Mouse (Mus musculus) adrenal gland (tissue): Measurements from ENCODE around the gene Btd.

Experiments
- intact Hi-C: fragments of 180-260 bp; cut with DNase I; formaldehyde crosslinking; loops from one replicate; pipeline ENCODE4 v1.15.1; 2025
- long read RNA-seq, 2 experiments: library from polyadenylated mRNA; unstranded; transcript quantifications; one replicate each; pipeline ENCODE4 v2.0.0; 2020; ENCODE audit warnings: borderline replicate concordance in 1 of 2; ENCODE audit not compliant: insufficient replicate concordance in 1 of 2

Btd gene
- long read RNA-seq, experiment 1, transcript Btd-201 (4 exons, 2,324 nt), result major isoform, 39 of 49 reads
- long read RNA-seq, experiment 1, partial matches to known transcripts, result 5 of 49 reads
- long read RNA-seq, experiment 1, other reads (novel, unspliced or antisense), result 1 of 49 reads
- long read RNA-seq, experiment 2, transcript Btd-201 (4 exons, 2,324 nt), result major isoform, 30 of 39 reads
- long read RNA-seq, experiment 2, partial matches to known transcripts, result 0 of 39 reads
- long read RNA-seq, experiment 2, other reads (novel, unspliced or antisense), result 5 of 39 reads

GRCm38 (mm10) chr14:31640890-31641505 is at the start of gene Btd, which contains the start of gene Hacl1:
Gene Btd (plus strand): TSS chr14:31641028.
Gene Hacl1 (minus strand): TSS chr14:31641286.
- intact Hi-C loops, result no loop called here

- intact Hi-C loops, result no loop called here
Observed at GRCm38 (mm10) chr14:31591243-31591642, 49.6 kb upstream of the Btd start, which contains the start of gene Colq. Gene Colq (minus strand): TSS chr14:31591343.

DNA sequence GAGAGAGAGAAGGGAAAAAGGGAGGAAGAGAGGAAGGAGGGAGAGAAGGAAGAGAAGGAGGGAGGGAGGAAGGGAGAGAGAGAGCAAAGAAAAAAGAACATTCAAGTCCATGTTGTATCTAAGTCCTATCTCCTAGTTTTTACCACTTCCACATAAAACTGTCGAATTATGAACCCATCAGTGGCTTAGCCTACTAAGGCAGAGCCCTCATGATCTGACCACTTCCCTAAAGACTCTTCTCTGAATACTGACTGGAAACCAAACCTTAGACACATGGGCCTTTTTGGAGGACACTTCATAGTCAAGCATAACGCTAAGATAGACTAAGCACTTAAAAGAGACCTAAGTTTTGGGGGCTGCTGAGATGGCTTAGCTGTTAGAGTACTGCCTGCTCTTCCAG is 47.8 kb upstream of the Btd start:
- intact Hi-C loops, result no loop called here

- intact Hi-C loops, result no loop called here
Observed at GRCm38 (mm10) chr14:31594693-31595092, 46.1 kb upstream of the Btd start.

GRCm38 (mm10) chr14:31596408-31596807 is 44.4 kb upstream of the Btd start:
- intact Hi-C loops, result no loop called here

GRCm38 (mm10) chr14:31597446-31597845 is 43.4 kb upstream of the Btd start:
- intact Hi-C loops, result no loop called here

DNA sequence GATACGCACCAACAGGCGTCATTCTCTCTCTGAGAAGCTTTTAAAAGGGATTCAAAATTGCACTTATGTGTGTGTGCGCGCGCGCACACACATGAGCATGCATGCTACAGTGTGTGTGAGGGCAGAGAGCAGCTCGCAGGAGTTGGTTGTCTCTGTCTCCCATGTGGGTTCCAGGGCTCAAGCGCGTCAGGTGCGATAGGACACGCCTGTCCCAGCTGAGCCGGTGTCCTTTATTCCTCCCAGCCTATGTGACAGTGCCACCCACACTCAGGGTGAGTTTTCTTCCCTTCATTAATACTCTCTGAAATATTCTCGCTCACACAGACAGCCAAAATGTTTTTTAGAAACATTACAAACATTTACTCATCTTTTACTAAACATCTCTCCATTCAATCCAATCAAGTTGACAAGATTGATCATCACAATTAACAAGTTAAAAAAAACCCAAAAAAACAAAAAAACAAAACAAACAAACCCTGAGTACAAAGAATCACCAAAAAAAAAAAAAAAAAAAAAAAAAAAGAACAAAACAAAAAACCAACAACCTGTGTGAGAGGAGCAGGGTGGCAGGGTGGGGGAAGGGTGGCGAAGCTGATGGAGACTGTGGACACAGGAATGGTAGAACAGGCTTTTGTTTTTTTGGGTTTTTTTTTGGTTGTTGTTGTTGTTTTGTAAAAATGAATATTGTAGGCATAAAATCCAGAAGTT is 38.8 kb upstream of the Btd start:
- intact Hi-C loops, result loop anchor here (2.0 to 10.0 kb wide), 2 partner anchors 83 to 247 kb away; no protein-coding TSS in a partner anchor

DNA sequence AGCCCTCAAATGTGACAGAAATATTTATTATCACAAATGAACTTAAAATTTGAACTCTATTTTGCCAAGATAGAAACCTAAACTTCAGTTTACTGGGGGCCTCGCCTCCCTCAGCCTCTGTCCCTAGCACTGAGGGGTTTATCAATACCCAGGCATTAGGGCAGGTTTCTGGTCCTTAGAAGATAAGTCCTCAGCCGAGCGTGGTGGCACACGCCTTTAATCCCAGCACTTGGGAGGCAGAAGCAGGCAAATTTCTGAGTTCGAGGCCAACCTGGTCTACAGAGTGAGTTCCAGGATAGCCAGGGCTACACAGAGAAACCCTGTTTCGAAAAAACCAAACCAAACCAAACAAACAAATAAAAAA is 38.2 kb upstream of the Btd start:
- intact Hi-C loops, result loop anchor here (10.0 kb wide), 1 partner anchor 248 kb away; no protein-coding TSS in a partner anchor

DNA sequence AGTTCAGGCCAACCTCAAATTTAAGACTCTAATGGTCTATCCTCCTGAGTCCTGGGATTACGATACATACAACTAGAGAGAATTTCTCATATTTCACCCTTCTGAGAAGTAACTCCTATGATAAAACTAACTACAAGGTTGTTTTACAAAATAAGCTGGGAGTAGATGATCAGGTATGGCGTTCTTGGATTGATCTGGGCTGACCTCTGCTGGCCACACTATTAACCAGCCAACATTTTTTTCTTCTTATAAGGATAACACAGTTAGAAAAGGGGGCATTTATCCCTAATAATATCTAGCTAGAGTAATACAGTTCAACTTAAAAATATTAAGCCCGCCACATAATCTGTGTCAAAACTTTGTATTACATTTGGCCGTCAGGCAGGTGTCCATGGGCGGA is 35.9 kb upstream of the Btd start:
- intact Hi-C loops, result loop anchor here (10.0 kb wide), 1 partner anchor 250 kb away; no protein-coding TSS in a partner anchor

DNA sequence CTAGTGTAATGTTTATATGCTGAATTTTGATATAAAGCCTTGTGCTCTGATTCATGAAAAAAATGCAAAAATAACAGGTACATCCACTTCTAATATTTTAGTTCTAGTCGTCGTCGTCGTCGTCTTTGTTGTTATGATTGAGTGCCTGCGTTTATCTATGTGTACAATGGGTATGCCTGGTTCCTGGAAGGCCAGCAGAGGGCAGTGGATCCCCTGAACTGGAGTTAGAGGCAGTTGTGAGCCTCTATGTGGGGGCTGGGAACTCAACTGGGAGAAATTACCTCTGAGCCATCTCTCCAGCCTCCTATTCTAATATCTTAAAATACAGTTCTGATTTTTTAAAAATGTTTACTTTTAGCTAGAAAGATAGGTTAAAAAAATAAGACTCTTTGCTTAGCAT is 35.3 kb upstream of the Btd start:
- intact Hi-C loops, result loop anchor here (10.0 kb wide), 1 partner anchor 251 kb away; no protein-coding TSS in a partner anchor

DNA sequence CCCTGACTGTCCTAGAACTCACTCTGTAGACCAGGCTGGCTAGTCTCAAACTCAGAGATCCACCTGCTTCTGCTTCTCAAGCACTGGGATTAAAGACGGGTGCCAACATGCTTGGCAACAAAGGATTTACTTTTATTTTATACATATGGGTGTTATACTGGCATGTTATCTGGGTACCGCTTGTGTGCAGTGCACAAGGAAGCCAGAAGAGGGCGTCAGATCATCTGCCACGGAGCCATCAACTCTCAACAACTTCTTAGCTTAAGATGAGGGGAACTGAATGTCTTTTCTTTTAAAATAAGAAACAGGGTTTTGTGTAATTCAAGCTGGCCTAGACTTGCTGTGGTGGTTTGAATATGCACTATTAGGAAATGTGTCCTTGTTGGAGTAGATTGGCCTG is 28.8 kb upstream of the Btd start:
- intact Hi-C loops, result no loop called here

DNA sequence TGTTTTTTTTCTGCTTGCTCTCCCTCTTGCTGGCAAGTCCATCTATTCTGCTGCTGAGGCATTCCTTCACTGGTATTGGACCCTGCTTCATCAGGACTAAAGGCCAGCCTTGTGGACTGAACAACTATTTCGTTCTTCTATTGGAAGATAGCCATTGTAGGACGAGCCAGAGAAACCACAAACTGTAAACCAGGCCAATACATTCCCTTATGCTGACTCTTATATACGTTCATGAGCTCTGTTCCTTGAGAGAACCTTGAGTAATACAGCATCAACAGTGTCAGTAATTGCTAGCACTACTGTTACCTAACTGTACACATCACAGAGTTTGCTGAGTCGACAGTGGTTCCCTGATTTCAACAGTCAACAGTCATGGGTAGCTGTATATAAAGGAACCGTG is 27.2 kb upstream of the Btd start:
- intact Hi-C loops, result no loop called here

DNA sequence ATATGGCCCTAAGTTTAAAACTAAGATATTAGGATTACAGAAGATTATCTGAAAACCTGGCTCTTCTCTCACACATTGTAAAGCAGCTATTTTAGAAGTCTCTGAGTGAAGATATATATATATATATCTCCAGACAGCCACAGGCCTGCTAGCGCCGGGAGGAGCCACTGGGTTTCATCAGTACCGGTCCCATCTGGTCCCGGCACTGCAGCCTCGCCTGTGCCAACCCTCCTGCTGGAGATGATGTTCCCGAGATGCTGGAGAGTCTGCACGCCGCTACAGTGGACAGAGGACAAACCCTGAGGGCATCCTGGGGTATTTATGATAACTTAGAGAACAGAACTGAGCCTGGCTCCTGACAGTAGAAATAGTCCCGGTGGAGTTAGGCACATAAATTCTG is 23.6 kb upstream of the Btd start:
- intact Hi-C loops, result no loop called here

- intact Hi-C loops, result no loop called here
Observed at GRCm38 (mm10) chr14:31617997-31618396, 22.8 kb upstream of the Btd start.

GRCm38 (mm10) chr14:31620591-31621223 is 20.1 kb upstream of the Btd start:
- intact Hi-C loops, result no loop called here

- intact Hi-C loops, result no loop called here
Observed at GRCm38 (mm10) chr14:31622748-31623147, 18.1 kb upstream of the Btd start.

- intact Hi-C loops, result no loop called here
Observed at GRCm38 (mm10) chr14:31630677-31631076, 10.2 kb upstream of the Btd start.

DNA sequence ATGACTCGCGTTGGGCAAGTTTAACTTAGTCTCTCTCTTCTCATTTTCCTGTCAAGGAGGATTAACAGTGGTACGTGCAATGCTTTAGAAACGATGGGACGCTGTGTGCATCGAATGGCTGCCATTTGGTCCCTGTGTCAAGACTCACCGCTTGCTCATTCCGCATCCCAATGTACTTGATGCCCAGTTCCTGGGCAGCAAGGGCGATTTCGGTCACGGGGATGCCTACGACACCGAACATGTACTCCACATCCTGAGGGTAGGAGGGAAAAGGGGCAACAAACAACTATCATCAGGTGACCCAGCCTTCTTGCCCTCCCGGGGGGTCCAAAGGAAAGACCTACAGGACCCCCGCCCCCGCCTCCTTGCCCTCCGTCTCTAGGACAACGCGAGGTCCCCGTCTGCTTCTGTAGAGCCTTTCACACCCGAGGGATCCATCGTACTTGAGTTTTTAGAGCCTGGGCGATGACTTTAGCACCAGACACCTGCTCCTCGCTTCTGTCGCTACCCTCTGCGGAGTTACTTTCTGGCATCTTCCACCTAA is 410 bp upstream of the Btd start, which contains the start of gene Gm49387:
Gene Gm49387 (minus strand): TSS at position 533 of the 544 bp plus-strand sequence.
- intact Hi-C loops, result no loop called here

GRCm38 (mm10) chr14:31641506-31642155 is 803 bp downstream of the Btd start:
- intact Hi-C loops, result no loop called here

GRCm38 (mm10) chr14:31644183-31644830 is 3.5 kb downstream of the Btd start:
- intact Hi-C loops, result no loop called here
